In genomic region chr17:27564391-27565162, GRCm38 (mm10) we compare ENCODE assay signal across 8 mouse cellular contexts. TPM values are rescaled to one million over a fixed set of nuclear protein-coding genes. Genes with fewer than 3 reads are reported as not detected.
A peak's percentile ranks its signal among the peaks of the same experiment; 100 is the strongest.
DNase-seq lines count a peak whose midpoint lies in the region; ATAC-seq and TF ChIP-seq lines count a peak whose summit lies in the region.

No protein-coding gene starts in this region.

- H3K9ac ChIP-seq in intestine, embryonic 15.5 days: peak overlapping the region; percentile 55; the same call in 1 of the 2 replicates
- H3K9ac ChIP-seq in midbrain, embryonic 12.5 days (replicated peaks): peak overlapping the region; percentile 67

- 12% methylated on average over 20 of the region's 20 CpGs for WGBS in intestine, embryonic 15.5 days
- 11% methylated on average over 20 of the region's 20 CpGs for WGBS in midbrain, embryonic 12.5 days

- H3K4me2 ChIP-seq in intestine, embryonic 15.5 days (replicated peaks): peak overlapping the region; percentile 89
- peak overlapping the region; percentile 91 for H3K4me2 ChIP-seq in midbrain, embryonic 12.5 days (replicated peaks)

- DNase-seq in gastrocnemius, adult 2 months: no peak
- no peak for DNase-seq in gastrocnemius, postnatal 14 days
- peak; percentile 68 for DNase-seq in embryo, embryonic 9.5 days (ENCODE audit: extremely low spot score)
- DNase-seq in right cerebral cortex, postnatal 10 days (ENCODE audit: low spot score in 2 of 2): no peak
- no peak for DNase-seq in adrenal gland, postnatal 4 days (ENCODE audit: low spot score in 2 of 2)

- H3K27me3 ChIP-seq in C2C12 (ENCODE audit: control insufficient read depth, insufficient read depth, insufficient read length): no peaks in the 10 kb centered on the region
- no peaks in the 10 kb centered on the region for H3K27me3 ChIP-seq in intestine, embryonic 15.5 days (replicated peaks)
- H3K27me3 ChIP-seq in midbrain, embryonic 12.5 days: no peaks in the 10 kb centered on the region; the same call in 1 of the 2 replicates

- peaks cover 36% of the 10 kb centered on the region for H3K4me1 ChIP-seq in intestine, embryonic 15.5 days (replicated peaks)
- peaks cover 36% of the 10 kb centered on the region for H3K4me1 ChIP-seq in midbrain, embryonic 12.5 days

- peak overlapping the region; percentile 88 for H3K27ac ChIP-seq in gastrocnemius, adult 2 months
- peak overlapping the region; percentile 56; the same call in 1 of the 2 replicates for H3K27ac ChIP-seq in intestine, embryonic 15.5 days
- peak overlapping the region; percentile 27 for H3K27ac ChIP-seq in midbrain, embryonic 12.5 days (replicated peaks)

- ATAC-seq in intestine, embryonic 15.5 days: peak; percentile 1; the same call in 1 of the 2 replicates
- ATAC-seq in midbrain, embryonic 12.5 days (ENCODE audit: low FRiP score, low read depth): no peak

- H3K9me3 ChIP-seq in intestine, embryonic 15.5 days: no peaks in the 10 kb centered on the region
- no peaks in the 10 kb centered on the region for H3K9me3 ChIP-seq in midbrain, embryonic 12.5 days

- peak; percentile 6; the same call in 1 of the 2 replicates for TF ChIP-seq CTCF in gastrocnemius, adult 2 months (IDR thresholded peaks at IDR 0.05)
- no peak for TF ChIP-seq CTCF in C2C12 (IDR thresholded peaks at IDR 0.05; ENCODE audit: control insufficient read depth, insufficient read depth, insufficient read length)

- H3K79me3 ChIP-seq in C2C12 (ENCODE audit: low read depth): peaks cover 11% of the 10 kb centered on the region

- H3K4me3 ChIP-seq in gastrocnemius, adult 2 months: peak overlapping the region; percentile 86
- peak overlapping the region; percentile 55 for H3K4me3 ChIP-seq in C2C12 (ENCODE audit: insufficient read depth, poor library complexity, severe bottlenecking)
- peak overlapping the region; percentile 61 for H3K4me3 ChIP-seq in intestine, embryonic 15.5 days (replicated peaks)
- peak overlapping the region; percentile 63 for H3K4me3 ChIP-seq in midbrain, embryonic 12.5 days

- intact Hi-C loops in gastrocnemius, adult 2 months (cut with DNase I): loop anchor here (1.0 kb wide), 1 partner anchor 65 kb away; no protein-coding TSS in a partner anchor
- intact Hi-C loops in gastrocnemius, postnatal 14 days (cut with DNase I; ENCODE audit: low total_unique reads): loop anchor here (5.0 kb wide), 1 partner anchor 68 kb away; no protein-coding TSS in a partner anchor

- peak overlapping the region; percentile 55 for H3ac ChIP-seq in C2C12 (ENCODE audit: control insufficient read depth, insufficient read length, low read depth)

- peaks cover 12% of the 10 kb centered on the region for H3K36me3 ChIP-seq in C2C12 (ENCODE audit: control insufficient read depth, insufficient read depth)
- H3K36me3 ChIP-seq in intestine, embryonic 15.5 days: no peaks in the 10 kb centered on the region
- peaks cover 17% of the 10 kb centered on the region for H3K36me3 ChIP-seq in midbrain, embryonic 12.5 days

- H3K79me2 ChIP-seq in C2C12 (ENCODE audit: control insufficient read depth, insufficient read depth): peaks cover 23% of the 10 kb centered on the region

TF ChIP-seq in C2C12, 6 proteins besides CTCF, POLR2A, EP300 and RAD21:
- TF ChIP-seq FOSL1 (IDR thresholded peaks at IDR 0.05; ENCODE audit: insufficient read depth, low read length, poor library complexity, severe bottlenecking): no peak
- TF ChIP-seq CEBPB (IDR thresholded peaks at IDR 0.05; ENCODE audit: low read depth): no peak
- no peak for TF ChIP-seq USF1 (IDR thresholded peaks at IDR 0.05; ENCODE audit: low read depth)
- TF ChIP-seq MYOD1 (IDR thresholded peaks at IDR 0.05; ENCODE audit: control insufficient read depth, insufficient read length, low read depth): no peak

RNA-seq across cellular contexts. Expression of gene AI413582, which starts 1.0 kb away (rescaled TPM):
- 1 to 10 TPM; 3.0 to 3.3 TPM for total RNA-seq in gastrocnemius, adult 2 months (2021)
- 1 to 10 TPM; 2.6 to 4.4 TPM for total RNA-seq in gastrocnemius, postnatal 14 days (2021)
- polyA plus RNA-seq in C2C12 (2012; fragmentation: generic; extraction: Trizol): 37.9 TPM
- polyA plus RNA-seq in intestine, embryonic 15.5 days (2015; fragmentation: Nextera tagmentation; extraction: Ambion mirVana): 29.7 and 38.2 TPM in 2 replicates
- polyA plus RNA-seq in midbrain, embryonic 12.5 days (2016; fragmentation: Nextera tagmentation; extraction: Ambion mirVana): 18.9 and 20.7 TPM in 2 replicates
- total RNA-seq in adrenal gland, postnatal 4 days (2021): 10 to 100 TPM; 17.4 to 19.1 TPM

RNA-seq across cellular contexts. Expression of gene Hmga1, which starts 8.3 kb away (rescaled TPM):
- total RNA-seq in gastrocnemius, adult 2 months (2021): 10 to 100 TPM; 29.6 to 34.1 TPM
- 10 to 100 TPM; 17.2 to 18.7 TPM for total RNA-seq in gastrocnemius, postnatal 14 days (2021)
- 397 TPM for polyA plus RNA-seq in C2C12 (2012; fragmentation: generic; extraction: Trizol)
- polyA plus RNA-seq in intestine, embryonic 15.5 days (2015; fragmentation: Nextera tagmentation; extraction: Ambion mirVana): 298 and 307 TPM in 2 replicates
- 213 and 215 TPM in 2 replicates for polyA plus RNA-seq in midbrain, embryonic 12.5 days (2016; fragmentation: Nextera tagmentation; extraction: Ambion mirVana)
- total RNA-seq in adrenal gland, postnatal 4 days (2021): 10 to 100 TPM; 41.6 to 44.9 TPM

RNA-seq across cellular contexts. Expression of gene Grm4, which starts 43.4 kb away (rescaled TPM):
- not detected for total RNA-seq in gastrocnemius, adult 2 months (2021)
- not detected for total RNA-seq in gastrocnemius, postnatal 14 days (2021)
- polyA plus RNA-seq in C2C12 (2012; fragmentation: generic; extraction: Trizol): not detected
- polyA plus RNA-seq in intestine, embryonic 15.5 days (2015; fragmentation: Nextera tagmentation; extraction: Ambion mirVana): 0.28 and 0.29 TPM in 2 replicates
- 4.2 and 5.7 TPM in 2 replicates for polyA plus RNA-seq in midbrain, embryonic 12.5 days (2016; fragmentation: Nextera tagmentation; extraction: Ambion mirVana)
- total RNA-seq in adrenal gland, postnatal 4 days (2021): 1 to 10 TPM; 1.5 to 6.2 TPM

RNA-seq across cellular contexts. Expression of gene Nudt3, which starts 58.7 kb away (rescaled TPM):
- total RNA-seq in gastrocnemius, adult 2 months (2021): 100 to 1,000 TPM; 222 to 261 TPM
- total RNA-seq in gastrocnemius, postnatal 14 days (2021): 100 to 1,000 TPM; 218 to 230 TPM
- polyA plus RNA-seq in C2C12 (2012; fragmentation: generic; extraction: Trizol): 123 TPM
- 71.2 and 71.7 TPM in 2 replicates for polyA plus RNA-seq in intestine, embryonic 15.5 days (2015; fragmentation: Nextera tagmentation; extraction: Ambion mirVana)
- 189 and 196 TPM in 2 replicates for polyA plus RNA-seq in midbrain, embryonic 12.5 days (2016; fragmentation: Nextera tagmentation; extraction: Ambion mirVana)
- total RNA-seq in adrenal gland, postnatal 4 days (2021): 100 to 1,000 TPM; 173 to 174 TPM

Comparison
In these comparisons a context has a peak if more than half of its experiments do, and no peak if none do; other contexts are left out.
1. H3K27ac ChIP-seq: peak in every context shown above with its lines; median percentile 88 in gastrocnemius, adult 2 months; 56 in intestine, embryonic 15.5 days; 27 in midbrain, embryonic 12.5 days.